Mouse (Mus musculus) midbrain, embryonic 10.5 days (tissue): Measurements from ENCODE around the gene Efcc1. TPM values are rescaled to one million over a fixed set of nuclear protein-coding genes. Genes with fewer than 3 reads are reported as not detected.

Experiments used
- DNase-seq: peaks from one replicate; pipeline ENCODE4 v3.0.0-alpha.2; 2017; ENCODE audit warnings: low spot score
- H3K27ac ChIP-seq: fragments of 300-500 bp; sonication (generic); replicated peaks from 2 replicates; pipeline ENCODE4 v1.5.1; 2016; ENCODE audit warnings: mild to moderate bottlenecking
- H3K27me3 ChIP-seq: fragments of 300-500 bp; sonication (generic); 2 replicates; pipeline ENCODE4 v1.6.1; 2016; ENCODE audit warnings: low read depth, mild to moderate bottlenecking; ENCODE audit not compliant: poor library complexity, severe bottlenecking
- H3K36me3 ChIP-seq: fragments of 300-500 bp; sonication (generic); 2 replicates; pipeline ENCODE4 v1.6.1; 2016; ENCODE audit warnings: mild to moderate bottlenecking, moderate library complexity
- H3K4me1 ChIP-seq: fragments of 300-500 bp; sonication (generic); 2 replicates; pipeline ENCODE4 v1.6.1; 2016
- H3K4me3 ChIP-seq: fragments of 300-500 bp; sonication (generic); 2 replicates; pipeline ENCODE4 v1.5.1; 2016; ENCODE audit warnings: mild to moderate bottlenecking, moderate library complexity
- H3K9me3 ChIP-seq: fragments of 300-500 bp; sonication (generic); replicated peaks from 2 replicates; pipeline ENCODE4 v1.6.1; 2016; ENCODE audit warnings: mild to moderate bottlenecking
- WGBS: fragments of 180-500 bp; shearing (Covaris S2); methylation state at CpG from one replicate; pipeline ENCODE4 v1.1.7; 2016; 5-methylcytosine and 5-hydroxymethylcytosine counted together
- polyA plus RNA-seq: library from polyadenylated mRNA; unstranded; fragments of >200 nt; fragmentation: Nextera tagmentation; extraction: Ambion mirVana; gene quantifications from 2 replicates; pipeline ENCODE4 v1.2.1, GENCODE M21; 2016

The Efcc1 gene
- polyA plus RNA-seq, 1 experiment from 2014 or later: 5.4 TPM

DNA sequence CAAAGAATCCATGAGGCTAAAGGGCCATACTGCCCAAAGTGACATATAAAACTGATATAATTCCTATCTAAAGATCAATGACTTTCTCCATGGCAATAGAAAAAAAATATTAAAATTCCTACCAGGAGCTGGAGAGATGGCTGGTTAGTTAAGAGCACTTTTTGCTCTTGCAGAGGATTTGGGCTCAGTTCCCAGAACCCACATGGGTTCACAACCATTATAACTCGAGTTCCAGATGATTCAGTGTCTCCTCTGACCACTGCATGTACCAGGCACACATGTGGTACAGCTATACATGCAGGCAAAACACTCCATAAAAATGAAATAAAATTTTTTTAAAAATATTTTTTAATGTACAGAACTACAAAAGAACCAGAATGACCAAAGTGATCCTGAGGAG lies 43.8 kb downstream of the Efcc1 start:
- Histone ChIP-seq H3K4me3 (no peak overlapping the region), H3K4me1 (no peaks in the 10 kb centered on the region), H3K27ac (no peak overlapping the region), H3K36me3 (no peaks in the 10 kb centered on the region), H3K27me3 (no peaks in the 10 kb centered on the region), H3K9me3 (peaks cover 5% of the 10 kb centered on the region; the same call in 1 of the 2 replicates)
- DNase-seq: no peak
- 76% methylated on average over 1 of the region's 1 CpGs for WGBS

DNA sequence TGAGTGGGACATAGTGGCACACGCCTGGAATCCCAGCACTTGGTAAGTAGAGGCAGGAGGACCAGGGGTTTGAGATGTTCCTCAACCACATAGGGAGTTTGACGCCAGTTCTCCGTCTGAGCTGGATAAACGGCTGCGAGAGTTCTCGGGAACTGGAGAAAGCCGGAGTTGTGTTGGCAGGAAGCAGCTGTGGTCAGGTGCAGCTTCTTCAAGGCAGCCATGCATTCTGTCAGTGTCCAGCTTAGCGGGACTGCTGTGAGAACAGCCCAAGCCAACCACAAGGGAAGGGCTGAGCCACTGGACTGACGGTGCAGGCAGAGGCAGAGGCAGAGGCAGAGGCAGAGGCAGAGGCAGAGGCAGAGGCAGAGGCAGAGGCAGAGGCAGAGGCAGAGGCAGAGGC lies 44.2 kb downstream of the Efcc1 start:
- H3K36me3 ChIP-seq: no peaks in the 10 kb centered on the region
- no peak overlapping the region for H3K4me3 ChIP-seq
- 86% methylated on average over 9 of the region's 9 CpGs for WGBS
- H3K27me3 ChIP-seq: no peaks in the 10 kb centered on the region
- no peak for DNase-seq
- H3K4me1 ChIP-seq: no peaks in the 10 kb centered on the region
- no peak overlapping the region for H3K27ac ChIP-seq
- H3K9me3 ChIP-seq: peaks cover 5% of the 10 kb centered on the region; the same call in 1 of the 2 replicates

DNA sequence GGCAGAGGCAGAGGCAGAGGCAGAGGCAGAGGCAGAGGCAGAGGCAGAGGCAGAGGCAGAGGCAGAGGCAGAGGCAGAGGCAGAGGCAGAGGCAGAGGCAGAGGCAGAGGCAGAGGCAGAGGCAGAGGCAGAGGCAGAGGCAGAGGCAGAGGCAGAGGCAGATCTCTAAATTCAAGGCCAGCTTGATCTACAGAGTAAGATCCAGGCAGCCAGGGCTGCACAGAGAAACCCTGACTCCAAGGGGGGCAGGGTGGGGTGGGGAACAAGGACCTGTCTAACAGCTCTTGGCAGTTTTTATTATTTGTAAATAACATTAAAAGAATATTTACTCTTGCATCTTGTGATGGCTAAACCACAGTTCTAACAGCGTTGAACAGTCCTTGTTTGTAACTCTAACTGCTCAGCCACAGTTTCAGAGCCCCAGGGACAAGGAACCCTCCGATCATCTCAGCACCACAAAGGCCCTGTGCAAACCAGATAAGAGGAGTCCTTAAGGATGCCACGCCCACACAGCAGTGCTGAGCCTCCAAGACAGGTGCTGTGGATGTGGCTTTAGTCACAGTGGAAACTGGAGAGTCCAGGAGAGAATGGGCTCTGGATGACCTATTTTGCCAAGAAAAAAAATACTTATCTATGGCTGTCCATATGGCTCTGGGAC lies 45.0 kb downstream of the Efcc1 start:
- no peaks in the 10 kb centered on the region for H3K4me1 ChIP-seq
- DNase-seq: no peak
- no peak overlapping the region for H3K4me3 ChIP-seq
- no peaks in the 10 kb centered on the region for H3K36me3 ChIP-seq
- no peak overlapping the region for H3K27ac ChIP-seq
- H3K9me3 ChIP-seq: peaks cover 5% of the 10 kb centered on the region; the same call in 1 of the 2 replicates
- WGBS: 78% methylated on average over 3 of the region's 3 CpGs
- H3K27me3 ChIP-seq: no peaks in the 10 kb centered on the region

DNA sequence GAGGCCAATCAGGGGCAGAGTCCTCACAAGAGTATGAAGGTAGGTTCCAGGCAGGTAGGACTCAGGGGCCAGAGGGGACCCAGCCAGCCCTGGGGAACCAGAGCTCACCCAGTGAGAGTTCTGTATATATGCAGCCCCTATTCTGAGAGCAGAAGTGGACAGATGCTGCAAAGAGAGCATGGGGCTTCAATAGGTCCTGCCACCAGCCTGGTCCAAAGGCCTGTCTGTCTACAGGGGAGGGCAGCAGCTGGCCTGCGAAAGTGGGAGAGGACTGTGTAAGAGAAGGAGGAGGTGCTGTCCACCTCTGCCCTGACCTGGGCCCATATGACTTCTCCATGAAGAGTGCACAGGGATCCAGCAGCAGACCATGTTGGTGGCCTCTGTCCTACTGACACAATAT lies 46.0 kb downstream of the Efcc1 start:
- 89% methylated on average over 1 of the region's 1 CpGs for WGBS
- Histone ChIP-seq H3K27me3 (no peaks in the 10 kb centered on the region), H3K9me3 (peaks cover 5% of the 10 kb centered on the region; the same call in 1 of the 2 replicates), H3K4me3 (no peak overlapping the region), H3K36me3 (no peaks in the 10 kb centered on the region), H3K4me1 (no peaks in the 10 kb centered on the region), H3K27ac (0 out of 2 replicates have a peak overlapping the region, but pooled peaks have one; percentile 33)
- DNase-seq: no peak

DNA sequence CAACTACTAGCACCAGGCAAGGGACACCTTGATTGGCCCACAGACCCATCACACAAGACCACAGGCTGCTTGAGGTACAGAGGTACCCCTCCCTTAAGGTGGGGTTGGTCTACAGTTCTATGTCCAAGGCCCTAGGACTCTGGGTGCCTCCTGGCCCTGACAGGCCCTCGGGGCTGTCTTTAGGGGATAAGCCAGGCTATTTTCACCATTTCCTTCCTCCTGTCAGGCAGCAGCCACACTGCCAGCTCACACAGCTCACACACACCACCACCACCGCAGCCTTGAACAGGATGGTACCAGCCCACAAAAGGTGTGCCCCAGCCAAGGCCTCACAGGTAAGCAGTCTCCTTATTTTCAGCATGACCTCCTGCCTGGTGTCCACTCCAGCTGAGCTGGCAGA lies 47.2 kb downstream of the Efcc1 start, which contains the start of gene Gp9:
TSS of gene Gp9 (plus strand) at position 231 of the 400 bp plus-strand sequence.
- no peaks in the 10 kb centered on the region for H3K36me3 ChIP-seq
- H3K27ac ChIP-seq: peak within 1 kb of the TSS; percentile 52; the same call in 1 of the 2 replicates
- 77% methylated on average over 2 of the region's 2 CpGs for WGBS
- no peaks in the 10 kb centered on the region for H3K27me3 ChIP-seq
- DNase-seq: no peak
- H3K4me1 ChIP-seq: no peaks in the 10 kb centered on the region
- H3K9me3 ChIP-seq: peaks cover 5% of the 10 kb centered on the region; the same call in 1 of the 2 replicates
- no peak within 1 kb of the TSS for H3K4me3 ChIP-seq

DNA sequence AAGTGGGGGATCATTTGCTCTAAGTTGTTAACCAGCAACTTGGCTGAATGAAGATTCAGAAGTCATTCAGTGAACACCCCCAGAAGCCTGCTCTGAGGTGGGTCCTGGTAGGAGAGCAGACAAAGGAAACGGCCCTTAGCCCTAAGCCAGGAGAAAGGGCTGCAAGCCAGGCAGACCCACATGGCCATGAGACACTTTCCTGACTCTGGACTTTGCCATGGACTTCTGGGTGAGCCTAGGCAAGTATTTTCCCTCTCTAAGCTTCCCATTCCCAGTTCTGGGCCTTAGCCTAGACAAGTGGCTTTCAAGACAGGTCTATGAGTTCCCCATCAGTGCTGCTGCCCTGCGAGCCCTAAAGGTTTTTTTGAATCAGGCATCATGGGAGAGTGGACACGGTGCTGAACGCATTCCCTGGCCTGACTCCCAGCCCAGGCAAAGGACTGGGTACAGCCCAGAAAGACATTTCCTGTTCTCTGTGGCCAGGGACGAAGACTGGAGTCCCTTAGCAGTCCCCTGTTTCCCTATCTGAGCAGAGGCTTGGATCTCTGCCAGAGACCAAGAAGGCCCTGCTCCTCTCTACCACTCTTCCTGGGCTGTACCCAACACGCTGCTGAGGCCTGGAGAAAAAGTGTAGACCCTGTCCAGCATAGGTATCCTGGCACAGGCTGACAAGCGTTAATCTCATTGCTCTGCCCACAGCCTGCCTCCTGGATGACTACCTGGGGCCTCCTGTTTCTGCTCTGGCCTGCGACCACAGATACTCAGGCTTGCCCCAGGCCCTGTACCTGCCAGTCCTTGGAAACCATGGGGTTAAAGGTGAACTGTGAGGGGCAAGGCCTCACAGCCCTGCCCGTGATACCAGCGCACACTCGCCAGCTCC lies 47.9 kb downstream of the Efcc1 start:
- no peak for DNase-seq
- no peaks in the 10 kb centered on the region for H3K36me3 ChIP-seq
- WGBS: 86% methylated on average over 11 of the region's 11 CpGs

DNA sequence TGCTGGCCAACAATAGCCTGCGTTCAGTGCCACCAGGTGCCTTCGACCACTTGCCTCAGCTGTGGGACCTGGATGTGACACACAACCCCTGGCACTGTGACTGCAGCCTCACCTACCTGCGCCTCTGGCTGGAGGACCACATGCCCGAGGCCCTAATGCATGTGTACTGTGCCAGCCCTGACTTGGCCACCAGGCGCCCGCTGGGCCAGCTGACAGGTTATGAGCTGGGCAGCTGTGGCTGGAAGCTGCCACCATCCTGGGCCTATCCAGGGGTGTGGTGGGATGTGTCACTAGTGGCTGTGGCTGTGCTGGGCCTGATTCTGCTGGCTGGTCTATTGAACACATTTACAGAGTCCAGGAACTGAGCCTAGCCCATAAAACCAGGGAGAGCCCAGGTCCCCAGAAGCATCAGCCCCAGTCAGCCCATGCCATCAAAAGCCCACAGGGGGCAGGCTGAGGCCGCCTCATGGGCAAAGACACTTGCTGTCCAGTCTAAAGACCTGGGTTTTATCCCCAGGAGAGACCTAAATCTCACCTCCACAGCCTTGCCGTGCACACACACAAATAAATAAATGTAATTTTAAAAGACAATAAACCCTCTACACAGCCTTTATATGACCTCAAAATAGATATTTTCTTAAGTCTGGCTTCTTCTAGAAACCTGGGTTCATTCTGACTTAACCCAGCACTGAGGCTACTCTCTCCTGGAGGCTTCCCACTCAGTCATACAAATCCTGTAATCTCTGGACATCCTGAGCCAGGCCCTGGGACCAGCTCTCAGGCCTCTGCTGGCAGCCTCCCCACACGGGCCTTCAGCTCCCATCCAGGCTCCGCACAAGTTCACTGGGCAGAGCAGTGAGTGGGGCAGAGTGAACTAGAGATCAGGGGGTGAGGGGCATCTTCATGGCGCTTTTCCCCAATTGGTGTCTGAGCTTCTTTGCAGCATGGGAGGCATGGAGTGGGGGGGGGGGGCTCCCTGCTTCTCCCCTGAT lies 48.8 kb downstream of the Efcc1 start:
- H3K4me3 ChIP-seq: no peak overlapping the region
- DNase-seq: no peak
- peaks cover 5% of the 10 kb centered on the region; the same call in 1 of the 2 replicates for H3K9me3 ChIP-seq
- no peaks in the 10 kb centered on the region for H3K36me3 ChIP-seq
- H3K27me3 ChIP-seq: no peaks in the 10 kb centered on the region
- no peaks in the 10 kb centered on the region for H3K4me1 ChIP-seq
- 80% methylated on average over 11 of the region's 11 CpGs for whole genome bisulfite sequencing
- no peak overlapping the region for H3K27ac ChIP-seq

More for the DNA sequence above, 47.9 kb downstream of the Efcc1 start:
- peaks cover 5% of the 10 kb centered on the region; the same call in 1 of the 2 replicates for H3K9me3 ChIP-seq
- H3K4me1 ChIP-seq: no peaks in the 10 kb centered on the region
- H3K4me3 ChIP-seq: no peak overlapping the region
- no peaks in the 10 kb centered on the region for H3K27me3 ChIP-seq
- peak overlapping the region; percentile 52; the same call in 1 of the 2 replicates for H3K27ac ChIP-seq

DNA sequence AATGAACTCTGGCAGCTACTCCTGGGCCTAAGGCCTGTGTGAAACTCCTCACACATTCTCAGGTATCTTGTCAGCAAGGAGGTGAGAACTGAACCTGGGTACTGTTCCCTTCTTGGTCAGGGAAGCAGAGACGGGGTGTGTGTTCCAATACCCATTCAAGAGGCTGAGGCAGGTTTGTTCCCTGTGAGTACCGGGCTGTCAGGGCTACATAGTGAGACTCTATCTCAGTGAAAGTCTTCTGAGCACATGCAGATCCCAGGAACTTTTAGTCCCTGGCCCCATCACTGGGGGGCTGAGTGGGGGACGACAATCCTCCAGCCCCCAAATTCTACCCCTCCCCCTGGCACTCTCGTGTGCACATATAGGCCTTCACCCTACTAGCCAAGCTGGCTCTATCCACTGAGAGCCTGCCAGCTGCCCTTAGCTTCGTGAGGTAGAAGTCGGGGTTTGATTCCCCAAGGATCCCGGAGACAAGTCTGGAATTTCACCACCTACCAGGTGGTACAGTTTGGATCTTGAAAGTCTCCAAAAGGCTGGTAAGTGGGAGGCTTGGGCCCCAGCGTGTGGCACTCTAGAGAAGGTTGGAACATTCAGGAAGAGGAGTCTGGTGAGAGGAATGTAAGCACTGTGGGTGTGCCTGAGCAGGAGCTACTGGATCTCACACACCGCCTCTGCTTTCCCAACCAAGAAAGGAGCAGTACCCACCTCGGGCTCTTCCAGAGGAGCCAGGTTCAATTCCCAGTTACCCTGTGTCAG lies 50.1 kb downstream of the Efcc1 start:
- Histone ChIP-seq H3K27ac (no peak overlapping the region), H3K4me1 (no peaks in the 10 kb centered on the region), H3K4me3 (no peak overlapping the region), H3K27me3 (no peaks in the 10 kb centered on the region), H3K9me3 (no peaks in the 10 kb centered on the region), H3K36me3 (no peaks in the 10 kb centered on the region)
- DNase-seq: no peak
- 83% methylated on average over 10 of the region's 10 CpGs for WGBS

DNA sequence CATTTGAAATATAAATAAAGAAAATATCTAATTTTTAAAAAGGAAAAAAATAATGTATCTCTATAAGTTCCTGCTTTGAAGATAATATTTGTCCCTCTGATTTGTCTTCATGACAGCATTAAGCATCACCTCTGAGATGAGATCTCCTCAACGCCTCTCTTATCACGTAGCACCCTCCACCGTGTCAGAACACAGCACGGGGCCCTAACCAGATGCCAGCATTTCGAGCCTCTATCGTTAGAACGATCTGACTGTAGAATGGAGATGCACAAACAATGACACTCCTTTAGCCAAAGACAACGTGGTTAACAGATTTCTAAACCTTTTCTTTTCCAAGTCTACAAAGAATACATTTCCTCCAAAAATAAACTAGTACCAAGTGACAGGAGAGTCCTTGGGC lies 53.4 kb downstream of the Efcc1 start:
- no peak overlapping the region for H3K27ac ChIP-seq
- H3K36me3 ChIP-seq: no peaks in the 10 kb centered on the region
- no peaks in the 10 kb centered on the region for H3K27me3 ChIP-seq
- no peak overlapping the region for H3K4me3 ChIP-seq
- DNase-seq: no peak
- 84% methylated on average over 8 of the region's 8 CpGs for WGBS
- no peaks in the 10 kb centered on the region for H3K9me3 ChIP-seq
- peaks cover 2% of the 10 kb centered on the region; the same call in 1 of the 2 replicates for H3K4me1 ChIP-seq

DNA sequence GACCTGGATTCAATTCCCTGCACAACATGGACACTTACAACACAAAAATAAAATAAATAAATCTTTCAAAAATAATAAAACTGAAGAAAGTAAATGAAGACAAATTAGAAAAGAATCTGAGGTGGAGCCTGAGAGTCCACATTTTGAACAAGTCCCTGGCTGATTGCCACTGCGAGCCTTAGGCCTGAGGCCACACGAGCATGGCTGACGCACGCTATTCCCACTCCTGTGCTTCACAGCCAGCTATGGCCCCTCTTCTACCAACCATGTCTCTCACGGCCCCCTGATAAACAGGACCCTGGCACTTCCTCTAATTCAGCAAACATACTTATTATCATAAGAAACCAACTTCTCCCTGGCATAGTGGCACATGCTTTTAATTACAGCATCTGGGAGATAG lies 56.0 kb downstream of the Efcc1 start:
- Histone ChIP-seq H3K36me3 (0 out of 2 replicates have a peak, but pooled peaks cover 6% of the 10 kb centered on the region), H3K4me1 (peaks cover 7% of the 10 kb centered on the region; the same call in 1 of the 2 replicates), H3K27ac (no peak overlapping the region), H3K9me3 (no peaks in the 10 kb centered on the region), H3K27me3 (no peaks in the 10 kb centered on the region), H3K4me3 (no peak overlapping the region)
- WGBS: 94% methylated on average over 5 of the region's 5 CpGs
- DNase-seq: no peak

DNA sequence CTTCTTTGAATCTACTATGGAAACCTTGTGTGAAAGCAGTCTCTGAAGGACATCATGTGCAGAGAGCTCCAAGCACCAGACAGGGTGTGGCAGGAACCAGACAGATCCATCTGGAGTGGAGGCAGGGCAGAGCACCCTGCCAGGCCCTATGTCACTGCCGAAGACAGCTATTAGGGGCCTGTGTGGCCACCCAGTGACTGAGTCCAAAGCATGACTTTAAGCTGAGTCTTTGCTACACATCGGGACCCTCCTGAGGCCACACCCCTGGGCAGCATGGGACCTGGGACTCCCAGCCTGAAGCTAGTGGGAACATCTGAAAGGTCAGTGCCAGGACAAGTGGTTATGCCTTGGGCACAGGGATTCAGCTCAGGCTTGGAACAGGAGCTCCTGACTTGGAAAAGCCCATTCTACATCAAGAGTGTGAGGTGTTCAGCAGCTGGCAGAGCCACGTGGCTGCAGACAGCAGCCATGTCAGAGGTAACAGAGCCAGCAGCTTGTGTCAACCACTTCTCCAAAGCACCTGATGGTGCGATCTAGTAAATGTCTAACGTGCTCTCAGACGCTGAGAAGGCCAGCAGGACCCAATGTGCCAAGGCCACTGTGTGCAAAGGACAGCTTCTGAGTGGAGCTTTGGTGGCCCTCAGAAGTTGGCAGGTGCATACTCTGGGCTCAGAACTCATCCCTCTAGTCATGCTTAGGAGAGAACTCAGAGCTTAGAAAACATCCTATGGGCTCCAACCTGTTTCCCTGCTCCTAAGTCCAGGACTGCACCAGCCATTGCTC lies 56.6 kb downstream of the Efcc1 start:
- H3K27me3 ChIP-seq: no peaks in the 10 kb centered on the region
- DNase-seq: no peak
- 0 out of 2 replicates have a peak overlapping the region, but pooled peaks have one; percentile 17 for H3K27ac ChIP-seq
- H3K9me3 ChIP-seq: no peaks in the 10 kb centered on the region
- H3K4me1 ChIP-seq: peaks cover 7% of the 10 kb centered on the region; the same call in 1 of the 2 replicates
- 87% methylated on average over 6 of the region's 6 CpGs for WGBS
- H3K4me3 ChIP-seq: no peak overlapping the region
- H3K36me3 ChIP-seq: peaks cover 12% of the 10 kb centered on the region
